Mouse (Mus musculus) Patski (cell line): ENCODE measurements around the gene Gdf9. TPM values are rescaled to one million over a fixed set of nuclear protein-coding genes. Genes with fewer than 3 reads are reported as not detected.
A peak's percentile ranks its signal among the peaks of the same experiment; 100 is the strongest.

Experiments
- ATAC-seq: fragments of 100-300 bp; one replicate; pipeline ENCODE4 v1.8.0; 2021
- CTCF ChIA-PET: fragments of 350-600 bp; sonication (Branson Sonifier 250); formaldehyde crosslinking; loops from one replicate; lab custom pipeline; 2022; ENCODE audit warnings: inconsistent platforms; lab: Charles Lee
- POLR2A ChIA-PET: fragments of 350-600 bp; sonication (Branson Sonifier 250); formaldehyde crosslinking; loops from one replicate; lab custom pipeline; 2022; ENCODE audit warnings: antibody characterized with exemption, inconsistent platforms; lab: Charles Lee
- DNase-seq: peaks from one replicate; pipeline ENCODE4 v3.0.0-alpha.2; 2011; ENCODE audit warnings: low read depth, low spot score
- H3K27me3 ChIP-seq: fragments of 371-371 bp; one replicate; pipeline ENCODE4 v1.5.1; 2021
- CTCF ChIP-seq: fragments of 100-300 bp; IDR thresholded peaks from one replicate; pipeline ENCODE4 v1.5.1; 2021
- in situ Hi-C: fragments of 300-500 bp; cut with MboI; formaldehyde crosslinking; loops from 3 replicates; pipeline ENCODE4 v1.11.1; 2018; ENCODE audit warnings: low pct_unique_long_range_greater_than_20kb, mixed read lengths
- polyA plus RNA-seq: library from polyadenylated mRNA; unstranded; gene quantifications from one replicate; pipeline ENCODE4 v1.2.3, GENCODE M21; 2021

The Gdf9 gene
- polyA plus RNA-seq, 1 experiment from 2014 or later, result 0.08 TPM

GRCm38 (mm10) chr11:53456474-53457371 is 25.9 kb downstream of the Gdf9 start, which contains the start of the genes Gm10447 and Shroom1:
TSS of gene Gm10447 (minus strand) at chr11:53457110.
TSS of gene Shroom1 (plus strand) at chr11:53457205.
- ATAC-seq (no peak), DNase-seq (no peak)
- CTCF ChIA-PET, result interaction anchor here (1.2 to 2.0 kb wide), 2 partner anchors 10 to 15 kb away, joined by 5 read pairs; no protein-coding TSS in a partner anchor
- no peak for TF ChIP-seq CTCF
- in situ Hi-C loops, result loop anchor here (25.0 kb wide), 1 partner anchor 431 kb away; the partner anchor contains the start of gene Slc22a5
- no peaks in the 10 kb centered on the region for H3K27me3 ChIP-seq
- POLR2A ChIA-PET, result no interaction called here

GRCm38 (mm10) chr11:53457372-53457954 is 26.6 kb downstream of the Gdf9 start:
- in situ Hi-C loops, result loop anchor here (25.0 kb wide), 1 partner anchor 430 kb away; the partner anchor contains the start of gene Slc22a5
- ATAC-seq (no peak), DNase-seq (no peak)

GRCm38 (mm10) chr11:53458996-53459395 is 28.2 kb downstream of the Gdf9 start:
- TF ChIP-seq CTCF, result no peak
- DNase-seq (no peak), ATAC-seq (no peak)
- no peaks in the 10 kb centered on the region for H3K27me3 ChIP-seq
- in situ Hi-C loops, result loop anchor here (25.0 kb wide), 1 partner anchor 428 kb away; the partner anchor contains the start of gene Slc22a5
- CTCF ChIA-PET, result no interaction called here
- POLR2A ChIA-PET, result no interaction called here

More at GRCm38 (mm10) chr11:53457372-53457954, 26.6 kb downstream of the Gdf9 start:
- no peak for TF ChIP-seq CTCF
- POLR2A ChIA-PET, result no interaction called here
- CTCF ChIA-PET, result interaction anchor here (1.2 to 2.0 kb wide), 2 partner anchors 9 to 16 kb away, joined by 5 read pairs; no protein-coding TSS in a partner anchor
- H3K27me3 ChIP-seq, result no peaks in the 10 kb centered on the region

- ChIA-PET CTCF (no interaction called here), POLR2A (interaction anchor here (0.7 kb wide), 1 partner anchor 111 kb away, joined by 5 read pairs; no protein-coding TSS in a partner anchor)
- DNase-seq, result no peak
- H3K27me3 ChIP-seq, result no peaks in the 10 kb centered on the region
- TF ChIP-seq CTCF, result no peak
- no peak for ATAC-seq
- in situ Hi-C loops, result loop anchor here (25.0 kb wide), 1 partner anchor 427 kb away; the partner anchor contains the start of gene Slc22a5
These were observed 29.4 kb downstream of the Gdf9 start for GRCm38 (mm10) chr11:53460192-53460591.

GRCm38 (mm10) chr11:53461727-53462126 is 30.9 kb downstream of the Gdf9 start:
- DNase-seq (no peak), ATAC-seq (peak; percentile 73)
- peaks cover 2% of the 10 kb centered on the region for H3K27me3 ChIP-seq
- in situ Hi-C loops, result loop anchor here (25.0 kb wide), 1 partner anchor 426 kb away; the partner anchor contains the start of gene Slc22a5
- no peak for TF ChIP-seq CTCF
- ChIA-PET CTCF (interaction anchor here (1.0 kb wide), 1 partner anchor 8 kb away, joined by 4 read pairs; the partner anchor contains the start of gene Gm9837), POLR2A (interaction anchor here (0.7 to 1.0 kb wide), 3 partner anchors 16 to 163 kb away, joined by 3 read pairs; no protein-coding TSS in a partner anchor)

GRCm38 (mm10) chr11:53463551-53464424 is 33.0 kb downstream of the Gdf9 start:
- CTCF ChIA-PET, result no interaction called here
- in situ Hi-C loops, result loop anchor here (25.0 kb wide), 1 partner anchor 424 kb away; the partner anchor contains the start of gene Slc22a5
- H3K27me3 ChIP-seq, result peaks cover 6% of the 10 kb centered on the region
- ATAC-seq, result no peak
- DNase-seq, result no peak
- TF ChIP-seq CTCF, result no peak
- POLR2A ChIA-PET, result no interaction called here

GRCm38 (mm10) chr11:53466231-53466971 is 35.6 kb downstream of the Gdf9 start:
- in situ Hi-C loops, result loop anchor here (5.0 to 25.0 kb wide), 2 partner anchors 161 to 421 kb away; partner anchors contain the start of gene Slc22a5
- ATAC-seq (no peak), DNase-seq (no peak)
- CTCF ChIA-PET, result interaction anchor here (0.7 to 1.2 kb wide), 4 partner anchors 9 to 161 kb away, joined by 3 to 5 read pairs (median 3); no protein-coding TSS in a partner anchor
- POLR2A ChIA-PET, result no interaction called here
- peaks cover 6% of the 10 kb centered on the region for H3K27me3 ChIP-seq
- no peak for TF ChIP-seq CTCF

- in situ Hi-C loops, result loop anchor here (5.0 to 25.0 kb wide), 2 partner anchors 158 to 418 kb away; partner anchors contain the start of gene Slc22a5
- TF ChIP-seq CTCF, result no peak
- no peak for ATAC-seq
- H3K27me3 ChIP-seq, result peaks cover 17% of the 10 kb centered on the region
- ChIA-PET POLR2A (no interaction called here), CTCF (interaction anchor here (0.7 to 1.3 kb wide), 8 partner anchors 8 to 225 kb away, joined by 3 to 5 read pairs (median 4); no protein-coding TSS in a partner anchor)
- DNase-seq, result no peak
These were observed 38.6 kb downstream of the Gdf9 start for GRCm38 (mm10) chr11:53469294-53469967.
